Mouse (Mus musculus): ENCODE data around the gene Asb12.
A peak's percentile ranks its signal among the peaks of the same experiment; 100 is the strongest.
"Not testable (repeated sequence)": the region's sequence is repeated elsewhere in the genome, so short reads cannot be mapped to it uniquely, and the experiment has no call there.

Gene Asb12

DNA sequence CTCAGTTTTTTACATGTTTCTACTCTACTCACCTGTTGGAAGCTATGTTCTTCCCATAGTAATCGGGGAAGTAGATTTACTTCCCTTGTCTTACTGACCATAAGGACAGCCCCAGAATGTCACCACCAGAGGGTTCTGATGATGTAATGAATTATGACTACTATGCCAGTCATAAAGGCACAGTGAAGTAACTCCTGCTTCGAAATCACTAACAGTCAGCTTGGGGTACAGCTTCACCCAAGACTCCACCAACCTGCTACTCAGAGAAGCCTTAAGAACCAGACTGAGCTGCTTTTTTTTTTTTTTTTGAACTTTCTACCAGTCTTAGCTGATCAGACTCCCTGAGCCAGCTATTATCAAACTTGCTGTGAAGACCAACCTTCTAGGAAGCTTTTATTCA is at the start of gene Asb12, which contains the start of gene Pfn5:
Gene Asb12, minus strand, starts transcription at position 101 of the 400 bp plus-strand sequence.
Gene Pfn5, plus strand, starts transcription at position 218 of the 400 bp plus-strand sequence.
- DNase-seq, result no peak

GRCm38 (mm10) chrX:95600609-95601008 is 42.8 kb upstream of the Asb12 start:
- no peak for DNase-seq

DNA sequence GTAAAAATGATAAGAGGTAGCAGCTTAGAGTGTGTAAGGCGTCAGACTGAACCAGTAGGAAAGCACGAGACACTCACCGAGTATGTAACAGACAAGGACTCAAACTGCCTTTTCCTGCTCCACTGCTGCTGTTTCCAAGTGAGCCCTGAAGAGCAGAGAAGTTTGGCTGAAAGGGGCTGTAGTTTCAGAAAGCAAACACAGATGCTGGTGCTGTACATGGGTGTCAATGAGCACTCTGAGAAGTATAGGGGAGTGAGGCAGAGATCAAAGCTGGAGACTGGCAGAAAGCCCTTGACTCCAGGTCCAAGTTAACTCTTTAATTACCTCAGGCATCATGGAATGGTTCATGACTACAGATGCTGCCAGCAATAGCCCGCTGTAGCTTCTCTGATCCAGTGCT is 3.5 kb downstream of the Asb12 start:
- no peak for DNase-seq

- not testable (repeated sequence) for DNase-seq
Measured at GRCm38 (mm10) chrX:95535493-95535892, 22.3 kb downstream of the Asb12 start.

GRCm38 (mm10) chrX:95525166-95525565 is 32.6 kb downstream of the Asb12 start:
- DNase-seq, result no peak

DNA sequence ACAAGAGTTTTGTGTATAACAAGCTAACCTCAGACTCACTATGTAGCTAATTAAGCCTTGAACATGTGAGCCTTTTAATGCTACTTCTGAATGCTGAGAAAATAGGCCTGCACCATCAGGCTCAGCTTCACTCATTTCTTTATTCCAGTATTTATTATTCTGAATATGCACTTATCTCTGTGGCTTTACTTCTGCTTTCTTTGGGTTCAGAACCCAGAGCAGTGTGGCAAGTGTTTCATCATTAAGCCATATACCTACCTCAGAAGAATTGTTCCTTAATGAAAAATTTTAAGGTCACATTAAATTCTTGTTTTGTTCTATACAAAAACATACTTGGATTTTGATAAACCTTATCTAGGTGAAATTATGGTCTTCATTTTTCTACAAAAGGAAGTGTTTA is 33.9 kb downstream of the Asb12 start:
- DNase-seq, result no peak

- no peak for DNase-seq
Measured at GRCm38 (mm10) chrX:95457166-95457565, 100.6 kb downstream of the Asb12 start.

GRCm38 (mm10) chrX:95445866-95446265 is 111.9 kb downstream of the Asb12 start:
- DNase-seq, result peak; percentile 21

- DNase-seq, result no peak
Measured at GRCm38 (mm10) chrX:95445141-95445540, 112.6 kb downstream of the Asb12 start.

- peak; percentile 93 for DNase-seq
Measured at GRCm38 (mm10) chrX:95444776-95445111, 113.0 kb downstream of the Asb12 start, which contains the start of gene Amer1. Gene Amer1, minus strand, starts transcription at chrX:95444872.

DNA sequence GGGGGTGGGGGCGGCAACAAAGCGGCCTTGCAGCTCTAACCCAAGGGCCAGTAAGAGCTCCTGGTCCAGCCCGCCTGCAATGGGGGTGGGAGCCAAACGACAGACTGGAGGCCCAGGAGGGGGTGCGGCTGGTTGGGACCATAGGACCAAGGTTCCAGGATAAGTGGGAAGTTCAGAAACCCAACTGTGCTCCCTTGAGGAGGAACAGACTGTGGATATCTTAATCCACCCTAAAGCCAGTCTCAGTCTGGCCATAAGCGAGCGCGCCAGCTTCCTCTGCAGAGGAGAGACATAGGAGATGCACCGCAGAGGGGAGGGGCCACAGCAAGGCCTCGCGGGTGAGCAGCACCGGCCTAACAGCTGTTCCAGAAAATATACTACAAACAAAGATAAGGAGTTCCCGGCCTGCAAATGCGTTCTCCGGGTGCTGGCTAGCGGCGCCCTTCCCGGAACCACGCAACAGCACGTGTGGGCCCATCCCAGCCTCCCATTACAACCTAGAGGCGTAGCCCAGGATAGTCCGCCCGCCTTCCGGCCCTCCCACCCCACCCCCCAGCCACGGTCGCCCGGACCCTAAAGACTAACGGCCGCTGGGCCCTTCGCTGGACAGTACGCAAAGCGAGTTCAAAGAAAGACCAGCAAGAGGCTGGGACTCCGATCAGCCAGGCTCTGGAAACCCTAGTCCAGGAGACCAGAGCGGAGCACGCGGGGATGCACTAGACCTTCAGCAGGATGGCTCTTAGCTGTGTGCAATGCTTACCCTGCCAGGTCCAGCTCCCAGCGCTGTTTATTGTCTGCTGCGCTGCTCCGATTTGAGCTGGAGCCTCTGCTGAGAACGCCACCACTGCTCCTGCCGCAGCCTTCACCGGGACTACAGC is 113.7 kb downstream of the Asb12 start:
- peak; percentile 64 for DNase-seq

DNA sequence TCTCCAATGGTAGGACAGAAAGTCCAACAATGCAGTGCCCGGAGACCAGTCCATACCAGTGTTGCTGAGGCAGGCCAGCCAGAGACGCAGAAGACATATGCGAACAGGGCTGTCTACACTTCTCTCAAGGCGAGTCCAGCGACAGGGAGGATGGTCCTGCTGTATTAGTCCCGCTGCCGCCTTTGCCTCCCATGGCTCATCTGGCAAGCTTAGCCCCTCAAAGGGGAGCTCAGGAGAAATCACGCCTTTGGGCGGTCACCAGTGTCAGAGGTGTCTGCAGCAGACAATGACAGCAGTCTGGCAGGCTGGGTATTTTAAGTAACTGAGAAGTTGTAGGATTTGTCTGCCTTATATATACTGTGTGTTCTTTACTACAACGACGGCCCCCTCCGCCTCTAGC is 114.4 kb downstream of the Asb12 start:
- no peak for DNase-seq

DNA sequence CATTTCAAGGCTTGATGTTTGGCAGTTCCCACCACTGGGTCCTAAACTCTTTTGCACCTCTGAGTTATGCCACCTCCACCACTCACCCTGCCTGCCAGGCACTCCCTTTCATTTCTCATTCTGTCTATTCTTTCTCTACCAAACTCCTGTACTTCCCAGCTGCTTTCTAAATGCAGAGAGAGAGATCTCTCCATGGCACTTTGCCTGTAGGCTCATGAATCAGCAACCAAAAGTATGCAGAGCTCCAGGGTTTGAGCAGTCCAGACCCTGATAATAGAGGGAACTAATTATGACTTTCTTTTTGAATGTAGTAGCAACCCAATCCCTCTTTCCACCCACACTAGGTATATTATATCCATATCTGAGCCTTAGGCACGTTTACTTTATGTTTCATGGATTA is 115.5 kb downstream of the Asb12 start:
- no peak for DNase-seq

DNA sequence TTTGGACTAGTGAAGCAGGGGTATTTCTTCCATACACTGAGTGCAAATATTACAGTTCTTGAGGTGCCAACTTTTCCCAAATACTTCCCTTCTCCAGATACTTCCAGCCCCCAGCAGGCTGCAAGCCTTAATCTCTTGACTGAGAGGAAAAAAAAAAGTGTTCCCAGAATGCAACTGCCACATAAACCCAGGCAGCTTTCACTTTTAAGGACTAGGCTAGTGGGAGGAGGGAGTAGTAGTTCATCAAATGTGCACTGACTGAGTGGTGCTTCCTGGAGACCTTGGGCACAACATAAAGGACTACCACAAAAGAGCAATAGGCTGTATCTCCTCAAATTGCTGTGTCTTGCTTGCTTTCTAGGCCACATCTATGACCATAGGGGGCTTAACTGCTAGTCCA is 116.5 kb downstream of the Asb12 start:
- no peak for DNase-seq

DNA sequence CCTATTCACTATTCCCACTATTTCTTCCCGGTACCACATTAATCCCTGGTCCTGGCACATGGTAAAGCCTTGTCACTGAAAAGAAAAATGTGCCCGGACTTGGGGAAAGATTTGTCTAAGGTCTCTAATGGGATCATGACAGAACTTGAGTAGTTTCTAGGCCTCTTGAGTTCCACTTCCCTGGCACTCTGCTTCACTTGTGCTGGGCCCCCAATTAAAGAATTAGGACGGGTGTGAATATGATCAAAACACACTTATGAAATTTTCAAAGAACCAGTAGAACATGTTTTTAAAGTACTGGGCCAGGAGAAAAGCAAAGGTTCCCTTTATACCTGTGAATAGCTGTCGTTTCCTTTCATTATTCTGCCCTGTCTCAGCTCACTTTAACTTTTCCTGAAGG is 119.3 kb downstream of the Asb12 start:
- DNase-seq, result no peak

GRCm38 (mm10) chrX:95437236-95437635 is 120.6 kb downstream of the Asb12 start:
- no peak for DNase-seq

Data from cerebellum, adult 9-10 months (tissue).